Mouse (Mus musculus): ENCODE measurements at regions not wholly inside any gene's neighbourhood (a gene's known extent, or its start where the extent isn't known, plus 50 kb on each side); places are given as distances from the start of the nearest gene placed in this dataset.
"Not testable (repeated sequence)": the region's sequence is repeated elsewhere in the genome, so short reads cannot be mapped to it uniquely, and the experiment has no call there.

DNA sequence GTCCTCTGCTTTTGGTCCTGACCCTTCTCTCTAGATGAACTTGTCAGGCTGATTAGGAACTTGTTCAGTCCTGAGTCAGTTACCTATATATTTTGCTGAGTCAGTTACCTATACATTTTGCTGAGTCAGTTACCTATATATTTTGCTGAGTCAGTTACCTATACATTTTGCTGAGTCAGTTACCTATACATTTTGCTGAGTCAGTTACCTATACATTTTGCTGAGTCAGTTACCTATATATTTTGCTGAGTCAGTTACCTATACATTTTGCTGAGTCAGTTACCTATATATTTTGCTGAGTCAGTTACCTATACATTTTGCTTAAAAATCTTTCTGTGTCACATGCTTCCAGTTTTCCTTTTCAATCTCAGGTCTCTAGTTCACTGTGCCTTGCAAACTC lies 230.8 kb downstream of the Zfp619 start:
- TF ChIP-seq EP300 (IDR thresholded peaks at IDR 0.05; ENCODE audit: low read depth in 1 of 2, low read length in 2 of 2); GABPA (IDR thresholded peaks at IDR 0.05; ENCODE audit: low read depth, low read length); GATA1 (IDR thresholded peaks at IDR 0.05; ENCODE audit: low read depth, low read length); MAX (IDR thresholded peaks at IDR 0.05; ENCODE audit: low read length); CTCF (IDR thresholded peaks at IDR 0.05 in 2 of 3, conservative IDR thresholded peaks at IDR 0.05 in 1 of 3; ENCODE audit: control insufficient read depth in 1 of 3, insufficient read depth in 1 of 3, low read depth in 2 of 3, low read length in 3 of 3, poor library complexity in 1 of 3, severe bottlenecking in 1 of 3); MAFK (IDR thresholded peaks at IDR 0.05; ENCODE audit: borderline replicate concordance, low read depth, low read length): not testable (repeated sequence)

Data from MEL (cell line).